Mouse (Mus musculus) kidney, embryonic 15.5 days (tissue): ENCODE measurements at regions not wholly inside any gene's neighbourhood (a gene's known extent, or its start where the extent isn't known, plus 50 kb on each side); places are given as distances from the start of the nearest gene placed in this dataset.

Source experiments
- ATAC-seq: fragments of 200-750 bp; cut with Nextera tagmentation; replicated peaks from 2 replicates; pipeline ENCODE4 v1.8.0; 2017; ENCODE audit warnings: moderate TSS enrichment; ENCODE audit not compliant: low FRiP score
- H3K27ac ChIP-seq: fragments of 300-500 bp; sonication (generic); 2 replicates; pipeline ENCODE4 v1.5.1; 2015; ENCODE audit warnings: mild to moderate bottlenecking, inconsistent platforms
- H3K27me3 ChIP-seq: fragments of 300-500 bp; sonication (generic); 2 replicates; pipeline ENCODE4 v1.6.1; 2015; ENCODE audit warnings: inconsistent platforms
- H3K36me3 ChIP-seq: fragments of 300-500 bp; sonication (generic); 2 replicates; pipeline ENCODE4 v1.6.1; 2015; ENCODE audit warnings: inconsistent platforms
- H3K4me1 ChIP-seq: fragments of 300-500 bp; sonication (generic); 2 replicates; pipeline ENCODE4 v1.6.1; 2015; ENCODE audit warnings: inconsistent platforms
- H3K4me2 ChIP-seq: fragments of 300-500 bp; sonication (generic); 2 replicates; pipeline ENCODE4 v1.6.1; 2015; ENCODE audit warnings: moderate library complexity, mild to moderate bottlenecking, inconsistent platforms
- H3K4me3 ChIP-seq: fragments of 300-500 bp; sonication (generic); replicated peaks from 2 replicates; pipeline ENCODE4 v1.5.1; 2015; ENCODE audit warnings: mild to moderate bottlenecking, inconsistent platforms
- H3K9ac ChIP-seq: fragments of 300-500 bp; sonication (generic); 2 replicates; pipeline ENCODE4 v1.6.1; 2015; ENCODE audit warnings: mild to moderate bottlenecking, inconsistent platforms
- H3K9me3 ChIP-seq: fragments of 300-500 bp; sonication (generic); replicated peaks from 2 replicates; pipeline ENCODE4 v1.6.1; 2016; ENCODE audit warnings: inconsistent platforms
- WGBS: fragments of 180-500 bp; shearing (Covaris S2); methylation state at CpG from one replicate; pipeline ENCODE4 v1.1.7; 2015; ENCODE audit warnings: mixed read lengths; 5-methylcytosine and 5-hydroxymethylcytosine counted together

DNA sequence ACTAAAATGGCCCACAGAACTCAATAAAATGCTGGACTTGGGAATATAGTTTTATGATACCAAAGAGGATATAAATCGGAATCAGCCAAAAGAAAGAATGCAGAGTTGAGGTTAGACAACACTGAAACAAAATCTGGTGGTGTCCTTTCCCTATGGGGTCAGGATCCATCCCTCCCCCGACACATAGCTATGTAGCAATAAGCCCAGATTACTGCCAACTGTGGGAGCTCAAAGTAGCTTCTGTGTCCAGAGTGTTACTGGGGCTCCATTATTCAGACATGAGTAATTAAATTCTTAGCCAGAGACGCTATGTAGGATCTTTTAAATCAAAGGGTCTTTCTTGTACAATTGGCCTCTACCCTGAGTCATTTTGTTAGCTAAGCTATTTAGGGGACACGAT, 109.4 kb upstream of the Igfbp7 start:
- no peak overlapping the region for H3K4me3 ChIP-seq
- no peak overlapping the region for H3K27ac ChIP-seq
- no peaks in the 10 kb centered on the region for H3K4me1 ChIP-seq
- H3K9ac ChIP-seq = no peak overlapping the region
- 0 out of 2 replicates have a peak, but pooled peaks have one; percentile 25 for ATAC-seq
- H3K9me3 ChIP-seq = no peaks in the 10 kb centered on the region
- no peaks in the 10 kb centered on the region for H3K27me3 ChIP-seq
- 61% methylated on average over 4 of the region's 4 CpGs for WGBS
- no peak overlapping the region for H3K4me2 ChIP-seq
- H3K36me3 ChIP-seq = no peaks in the 10 kb centered on the region

DNA sequence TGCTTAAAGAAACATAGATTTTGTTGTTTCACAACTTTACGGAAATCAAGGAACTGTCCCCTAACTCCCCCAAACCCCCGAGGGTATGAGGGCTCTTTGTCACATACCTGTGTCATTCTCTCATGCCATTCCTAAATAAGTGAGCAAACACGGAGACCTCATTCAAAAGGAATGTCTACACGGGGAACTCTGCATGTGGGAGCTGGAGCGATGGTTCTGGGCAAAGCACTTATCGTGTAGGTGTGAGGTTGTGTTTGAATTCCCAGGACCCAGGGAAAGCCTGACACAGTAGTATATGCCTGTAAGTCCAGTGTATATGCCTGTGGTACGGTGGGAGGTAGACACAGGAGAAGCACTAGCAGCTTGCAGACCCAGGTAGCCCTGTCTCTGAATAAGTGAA, 107.6 kb upstream of the Igfbp7 start:
- WGBS = 68% methylated on average over 7 of the region's 7 CpGs
- Histone ChIP-seq H3K9me3 (no peaks in the 10 kb centered on the region), H3K27ac (no peak overlapping the region), H3K9ac (no peak overlapping the region), H3K4me3 (no peak overlapping the region), H3K4me2 (no peak overlapping the region), H3K27me3 (no peaks in the 10 kb centered on the region), H3K36me3 (no peaks in the 10 kb centered on the region), H3K4me1 (no peaks in the 10 kb centered on the region)
- no peak for ATAC-seq

DNA sequence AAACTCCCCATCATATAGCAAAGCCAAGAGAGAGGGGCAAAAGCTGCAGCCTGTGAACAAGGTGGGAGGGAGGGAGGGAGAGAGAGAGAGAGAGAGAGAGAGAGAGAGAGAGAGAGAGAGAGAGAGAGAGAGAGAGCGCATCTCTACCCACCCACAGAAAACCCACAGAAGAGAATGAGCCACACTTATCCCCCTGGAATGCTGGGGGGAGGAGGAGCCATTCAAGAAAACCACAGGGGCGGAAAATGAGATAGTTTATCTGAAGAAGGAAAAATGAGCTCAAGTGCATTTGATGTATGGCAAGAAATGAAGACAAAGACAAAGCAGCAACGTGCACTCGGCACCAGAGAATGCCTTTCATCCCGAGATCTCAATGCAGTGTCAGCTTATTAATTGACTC, 94.8 kb upstream of the Igfbp7 start:
- Histone ChIP-seq H3K4me1 (peaks cover 9% of the 10 kb centered on the region; the same call in 1 of the 2 replicates), H3K27me3 (no peaks in the 10 kb centered on the region), H3K9ac (no peak overlapping the region), H3K36me3 (no peaks in the 10 kb centered on the region), H3K9me3 (no peaks in the 10 kb centered on the region), H3K4me3 (no peak overlapping the region), H3K27ac (no peak overlapping the region), H3K4me2 (no peak overlapping the region)
- 0 out of 2 replicates have a peak, but pooled peaks have one; percentile 47 for ATAC-seq
- WGBS = 44% methylated on average over 5 of the region's 5 CpGs

DNA sequence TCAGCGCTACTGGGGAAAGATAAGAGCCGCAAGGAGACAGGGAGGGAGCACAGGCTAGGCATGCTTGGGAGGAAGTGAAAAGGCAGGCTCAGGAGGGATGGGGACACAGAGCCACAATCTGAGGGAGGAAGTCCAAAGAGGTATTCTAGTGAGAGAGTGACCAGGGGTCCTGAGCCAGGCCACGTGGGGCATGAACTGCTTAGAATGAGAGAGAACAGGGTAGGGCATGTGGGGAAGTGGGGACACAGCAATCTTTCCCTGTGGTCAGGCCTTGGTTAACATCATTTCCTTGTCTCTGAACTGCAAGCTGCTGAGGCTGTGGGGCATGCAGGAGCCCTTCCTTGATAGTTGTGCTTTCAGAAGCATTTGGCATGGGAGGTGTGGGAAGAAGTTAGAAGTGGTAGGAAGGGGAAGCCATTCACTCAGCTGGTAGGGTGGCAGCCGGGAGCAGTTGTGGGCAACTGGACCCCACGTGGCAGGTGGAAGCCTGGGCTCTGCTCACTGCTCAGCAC, 92.2 kb upstream of the Igfbp7 start:
- Histone ChIP-seq H3K27ac (no peak overlapping the region), H3K4me2 (no peak overlapping the region), H3K36me3 (no peaks in the 10 kb centered on the region), H3K4me3 (no peak overlapping the region), H3K27me3 (no peaks in the 10 kb centered on the region), H3K9ac (no peak overlapping the region), H3K4me1 (peaks cover 9% of the 10 kb centered on the region; the same call in 1 of the 2 replicates), H3K9me3 (no peaks in the 10 kb centered on the region)
- no peak for ATAC-seq
- 64% methylated on average over 5 of the region's 5 CpGs for WGBS

DNA sequence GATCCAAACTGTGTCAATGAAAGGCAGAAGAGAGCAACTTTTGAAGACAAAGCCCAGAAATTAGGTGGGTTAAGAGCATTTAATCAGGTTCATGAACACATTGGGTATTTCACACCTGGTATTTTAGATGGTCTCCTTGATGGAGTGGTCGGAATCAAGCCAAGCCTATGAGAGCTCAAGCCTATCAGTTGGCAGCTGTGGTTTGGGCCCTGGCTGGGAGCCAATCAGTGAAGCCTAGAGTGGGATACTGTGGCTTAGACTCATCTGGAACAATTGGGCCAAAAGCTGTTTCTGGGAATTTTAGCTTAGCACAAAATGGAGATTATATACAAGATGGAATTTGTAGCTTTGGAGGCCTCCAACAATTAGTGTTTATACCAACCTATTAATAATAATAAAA, 86.8 kb upstream of the Igfbp7 start:
- no peaks in the 10 kb centered on the region for H3K36me3 ChIP-seq
- H3K4me1 ChIP-seq = no peaks in the 10 kb centered on the region
- H3K9ac ChIP-seq = no peak overlapping the region
- H3K9me3 ChIP-seq = no peaks in the 10 kb centered on the region
- no peak overlapping the region for H3K4me3 ChIP-seq
- no peak overlapping the region for H3K27ac ChIP-seq
- no peaks in the 10 kb centered on the region for H3K27me3 ChIP-seq
- no peak overlapping the region for H3K4me2 ChIP-seq
- ATAC-seq = no peak
- 90% methylated on average over 1 of the region's 1 CpGs for WGBS

DNA sequence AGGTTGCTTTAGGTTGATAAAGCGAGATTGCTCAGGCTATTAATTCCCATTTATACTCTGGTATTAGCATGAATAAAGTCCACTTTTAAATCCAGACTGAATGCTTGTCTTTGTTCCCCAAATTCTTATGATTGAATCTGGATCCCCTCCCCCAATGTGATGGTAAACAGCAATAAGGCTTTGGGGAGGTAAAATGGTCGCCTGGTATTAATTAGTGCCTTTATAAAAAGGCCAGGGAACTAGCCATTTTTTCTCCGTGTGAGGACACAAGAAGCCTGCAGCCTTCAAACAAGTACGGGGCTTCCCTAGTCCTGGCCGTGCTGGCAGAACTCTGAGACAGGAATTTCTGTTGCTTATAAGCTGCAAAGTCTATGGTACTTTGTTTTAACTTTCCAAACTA, 81.1 kb upstream of the Igfbp7 start:
- Histone ChIP-seq H3K9ac (no peak overlapping the region), H3K4me2 (no peak overlapping the region), H3K4me1 (peaks cover 15% of the 10 kb centered on the region), H3K27ac (no peak overlapping the region), H3K9me3 (no peaks in the 10 kb centered on the region), H3K27me3 (no peaks in the 10 kb centered on the region), H3K36me3 (no peaks in the 10 kb centered on the region), H3K4me3 (no peak overlapping the region)
- WGBS = 75% methylated on average over 5 of the region's 5 CpGs
- no peak for ATAC-seq

DNA sequence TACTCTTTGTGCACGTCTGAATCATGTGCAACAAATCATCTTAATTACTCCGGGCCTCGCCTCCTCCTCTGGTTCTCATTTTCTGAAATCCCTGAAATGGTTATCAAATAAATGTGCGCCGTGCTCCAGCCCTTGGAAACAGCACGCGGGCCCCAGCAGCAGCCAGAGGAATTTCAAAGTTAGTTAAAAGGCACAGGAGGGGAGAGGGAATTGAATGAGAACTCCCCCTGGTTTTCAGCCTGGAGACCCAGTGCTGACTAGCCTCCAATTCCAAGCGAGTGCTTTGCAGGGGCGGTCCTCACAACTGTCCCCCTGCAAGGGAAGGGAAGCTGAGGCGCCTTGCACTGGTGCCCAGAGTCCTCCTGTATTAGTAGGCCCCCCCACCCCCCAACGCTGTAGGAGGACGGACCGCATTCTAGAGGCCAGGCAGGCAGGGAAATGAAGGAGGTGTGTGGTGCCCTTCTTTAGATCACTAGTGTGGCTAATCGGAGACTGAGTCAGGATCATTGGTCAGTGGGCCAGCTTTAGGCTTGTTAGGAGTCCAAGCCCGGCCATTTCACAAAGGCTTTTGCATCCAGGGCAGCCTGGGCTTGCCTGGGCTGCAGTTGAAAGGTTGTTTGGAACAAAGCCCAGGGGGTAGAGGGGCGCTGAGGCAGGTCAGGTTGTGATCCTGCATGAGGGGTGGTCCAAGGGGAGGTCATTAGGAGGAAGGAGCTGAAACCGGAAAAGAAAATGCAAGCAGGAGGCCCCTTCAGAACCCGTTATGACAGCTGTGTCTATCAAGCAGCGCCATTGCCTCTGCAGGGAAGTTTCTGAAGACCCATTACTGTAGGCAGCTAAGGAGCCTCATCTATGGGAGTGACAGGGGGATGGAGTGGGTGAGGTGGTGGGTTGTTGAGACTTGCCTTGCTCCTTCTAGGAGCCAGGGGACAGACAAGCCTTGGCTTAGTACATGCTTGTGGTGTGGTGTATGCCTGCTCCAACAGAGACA, 80.3 kb upstream of the Igfbp7 start:
- Histone ChIP-seq H3K36me3 (no peaks in the 10 kb centered on the region), H3K4me3 (peak overlapping the region; percentile 11; the same call in 1 of the 2 replicates), H3K27me3 (no peaks in the 10 kb centered on the region), H3K9me3 (no peaks in the 10 kb centered on the region), H3K9ac (no peak overlapping the region), H3K4me1 (peaks cover 15% of the 10 kb centered on the region), H3K27ac (0 out of 2 replicates have a peak overlapping the region, but pooled peaks have one; percentile 1), H3K4me2 (peak overlapping the region; percentile 49)
- peak; percentile 83 for ATAC-seq
- WGBS = 19% methylated on average over 19 of the region's 19 CpGs

DNA sequence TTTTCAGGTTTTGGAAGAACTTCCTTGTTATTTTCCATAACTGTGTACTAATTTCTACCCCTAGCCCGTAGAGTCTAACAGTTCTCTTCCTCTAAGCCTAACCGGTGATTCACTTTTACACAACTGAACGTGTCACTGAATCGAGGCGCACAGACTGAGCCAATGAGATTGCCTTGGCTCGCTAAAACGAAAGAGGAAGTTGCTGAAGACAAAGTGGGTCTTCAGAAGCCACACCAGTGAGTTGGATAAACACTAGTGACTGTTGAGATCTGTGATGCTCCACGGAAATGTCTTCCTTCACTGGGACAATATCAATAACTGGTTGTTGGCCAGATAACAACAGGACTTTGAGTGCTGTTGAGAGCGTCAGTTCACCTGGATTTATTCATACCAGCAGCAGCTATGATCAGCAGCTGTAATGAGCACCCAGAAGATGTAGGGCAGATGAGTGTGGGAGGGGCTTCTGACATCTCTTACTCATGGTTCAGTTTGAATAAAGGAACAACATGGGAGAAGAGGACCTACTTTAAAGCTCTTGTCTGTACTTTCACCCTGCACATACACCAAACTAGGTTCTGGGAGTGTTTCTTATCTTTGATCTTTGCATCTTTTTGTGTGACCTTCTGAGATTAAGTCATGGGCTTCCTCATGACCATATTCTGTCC, 75.3 kb upstream of the Igfbp7 start:
- Histone ChIP-seq H3K4me1 (peaks cover 12% of the 10 kb centered on the region), H3K4me2 (no peak overlapping the region), H3K4me3 (no peak overlapping the region), H3K36me3 (no peaks in the 10 kb centered on the region), H3K27me3 (no peaks in the 10 kb centered on the region), H3K9ac (no peak overlapping the region), H3K9me3 (no peaks in the 10 kb centered on the region), H3K27ac (no peak overlapping the region)
- WGBS = 90% methylated on average over 9 of the region's 9 CpGs
- no peak for ATAC-seq

DNA sequence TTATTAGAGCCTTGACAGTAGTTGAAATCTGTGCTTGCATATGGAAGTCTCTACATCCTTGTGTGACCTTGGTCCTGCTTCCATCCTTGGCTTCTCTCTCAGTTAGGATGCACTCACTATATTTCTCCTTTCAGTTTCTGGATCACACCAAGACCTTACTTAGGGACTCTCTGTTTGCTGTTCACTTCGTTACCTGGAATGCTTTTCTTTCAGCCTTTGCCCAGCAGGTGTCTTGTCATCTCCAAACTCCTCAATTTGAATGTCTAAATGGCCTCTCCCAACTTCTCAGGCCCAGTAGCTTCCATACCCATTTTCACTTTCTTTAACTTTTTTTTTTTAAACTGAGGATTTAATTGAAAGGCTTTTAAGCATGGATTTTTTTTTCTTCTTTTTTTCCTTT, 74.0 kb upstream of the Igfbp7 start:
- Histone ChIP-seq H3K27me3 (no peaks in the 10 kb centered on the region), H3K4me1 (0 out of 2 replicates have a peak, but pooled peaks cover 2% of the 10 kb centered on the region), H3K4me2 (no peak overlapping the region), H3K36me3 (no peaks in the 10 kb centered on the region), H3K9ac (no peak overlapping the region), H3K27ac (no peak overlapping the region), H3K9me3 (no peaks in the 10 kb centered on the region), H3K4me3 (no peak overlapping the region)
- no peak for ATAC-seq
- 68% methylated on average over 1 of the region's 1 CpGs for WGBS

DNA sequence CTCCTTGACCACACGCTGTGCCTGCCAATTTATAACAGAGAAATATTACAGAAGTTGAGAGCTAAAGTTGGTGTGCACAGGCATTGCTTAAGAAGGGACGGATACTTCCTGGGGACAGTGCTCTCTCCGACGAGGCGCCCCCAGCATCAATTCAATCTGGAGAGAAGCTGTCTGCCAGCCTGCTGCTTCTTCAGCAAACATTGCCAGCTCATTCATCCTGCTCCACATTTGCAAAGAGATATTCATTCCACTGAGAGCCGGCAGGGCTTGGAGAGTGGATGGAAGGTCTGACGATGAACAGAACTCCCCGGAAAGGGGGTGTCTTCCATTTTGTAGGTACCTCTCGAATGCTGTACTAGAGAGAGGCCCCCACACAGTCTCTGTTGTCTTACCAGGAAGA, 70.0 kb upstream of the Igfbp7 start:
- 83% methylated on average over 9 of the region's 9 CpGs for WGBS
- ATAC-seq = no peak
- Histone ChIP-seq H3K36me3 (no peaks in the 10 kb centered on the region), H3K9ac (no peak overlapping the region), H3K27me3 (no peaks in the 10 kb centered on the region), H3K27ac (no peak overlapping the region), H3K4me1 (no peaks in the 10 kb centered on the region), H3K4me2 (no peak overlapping the region), H3K4me3 (no peak overlapping the region), H3K9me3 (no peaks in the 10 kb centered on the region)

DNA sequence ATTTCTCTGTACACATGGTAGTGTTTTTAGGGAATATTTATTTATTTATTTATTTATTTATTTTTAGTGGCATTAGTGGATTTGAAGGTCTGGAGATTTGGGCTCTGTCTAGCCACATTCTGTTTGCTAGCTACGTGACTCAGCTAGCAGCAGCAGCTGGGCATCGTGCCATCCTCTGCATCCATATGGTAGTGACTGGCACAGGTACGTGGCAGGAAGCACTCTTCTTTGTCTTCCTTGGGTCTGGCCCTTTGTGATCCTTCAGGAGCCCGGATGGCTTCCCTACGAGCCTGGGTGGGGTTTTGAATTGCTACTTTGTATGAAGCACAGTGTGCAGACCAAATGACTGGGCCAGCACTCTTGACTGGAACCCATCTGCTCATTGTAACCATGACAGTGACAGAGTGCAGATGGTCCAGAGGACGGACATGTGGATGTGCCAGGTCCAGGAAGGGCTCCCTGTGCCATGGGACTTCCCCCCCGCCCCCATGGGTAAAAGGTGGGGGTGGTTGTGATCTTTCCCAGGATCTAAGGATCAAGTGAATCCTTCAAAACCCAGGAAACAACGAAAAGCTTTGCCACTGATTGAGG, 66.2 kb upstream of the Igfbp7 start:
- H3K9me3 ChIP-seq = no peaks in the 10 kb centered on the region
- H3K27me3 ChIP-seq = no peaks in the 10 kb centered on the region
- H3K27ac ChIP-seq = no peak overlapping the region
- no peak for ATAC-seq
- H3K9ac ChIP-seq = no peak overlapping the region
- peaks cover 5% of the 10 kb centered on the region for H3K4me1 ChIP-seq
- H3K4me2 ChIP-seq = no peak overlapping the region
- H3K4me3 ChIP-seq = no peak overlapping the region
- 84% methylated on average over 8 of the region's 8 CpGs for WGBS
- no peaks in the 10 kb centered on the region for H3K36me3 ChIP-seq
